Mouse (Mus musculus) lung, adult 2 months (tissue): ENCODE measurements around the gene Rps6kb2.

Source experiments
- CTCF ChIP-seq: fragments of 200-500 bp; IDR thresholded peaks from 2 replicates; pipeline ENCODE4 v1.5.1; 2011; ENCODE audit warnings: mild to moderate bottlenecking, low read length, control low read depth; ENCODE audit not compliant: insufficient read depth
- POLR2A ChIP-seq: fragments of 200-500 bp; IDR thresholded peaks from 2 replicates; pipeline ENCODE4 v1.6.1; 2011; ENCODE audit warnings: low read depth, mild to moderate bottlenecking, control low read depth, low read length, borderline replicate concordance; ENCODE audit errors: extremely low read depth

DNA sequence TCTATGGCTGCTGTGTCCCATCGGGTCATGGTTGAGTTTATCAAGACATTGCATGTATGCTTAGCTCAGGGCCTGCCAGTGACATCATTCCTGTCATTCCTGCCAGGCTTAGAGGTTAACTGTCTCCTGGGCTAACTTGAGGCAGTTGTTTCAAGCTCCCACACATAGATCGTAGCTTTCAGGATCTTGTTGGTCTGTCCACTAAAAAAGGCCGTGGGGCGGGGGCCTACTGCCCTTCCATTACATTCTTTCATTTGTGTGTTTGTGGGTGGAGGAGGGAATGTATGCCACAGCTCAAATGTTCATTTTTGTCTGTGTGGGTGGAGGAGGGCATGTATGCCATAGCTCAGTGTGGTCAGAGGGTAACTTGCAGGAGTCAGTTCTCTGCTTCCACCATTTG is 33.0 kb downstream of the Rps6kb2 start:
- TF ChIP-seq POLR2A (no peak), CTCF (no peak)
